Mouse (Mus musculus): ENCODE results near the gene Dph5. TPM values are rescaled to one million over a fixed set of nuclear protein-coding genes. Genes with fewer than 3 reads are reported as not detected.
A peak's percentile ranks its signal among the peaks of the same experiment; 100 is the strongest.
"Not testable (repeated sequence)": the region's sequence is repeated elsewhere in the genome, so short reads cannot be mapped to it uniquely, and the experiment has no call there.

The Dph5 gene
- 10 to 100 TPM; 13.5 to 14.0 (median 13.9) TPM for total RNA-seq (2022)

GRCm38 (mm10) chr3:115887427-115888309, at the start of gene Dph5:
Gene Dph5 (plus strand): TSS chr3:115887837.
- DNase-seq (ENCODE audit: low spot score in 2 of 2), result peak; percentile 91 to 93

GRCm38 (mm10) chr3:115844566-115844965, 43.1 kb upstream of the Dph5 start:
- peak in 1 of 2 experiments; percentile 47 for DNase-seq (ENCODE audit: low spot score in 2 of 2)

- DNase-seq (ENCODE audit: low spot score in 2 of 2), result no peak
Observed at GRCm38 (mm10) chr3:115845032-115845618, 42.5 kb upstream of the Dph5 start.

- peak in 1 of 2 experiments; percentile 15 for DNase-seq (ENCODE audit: low spot score in 2 of 2)
Observed at GRCm38 (mm10) chr3:115845724-115846123, 41.9 kb upstream of the Dph5 start.

- no peak for DNase-seq (ENCODE audit: low spot score in 2 of 2)
Observed at GRCm38 (mm10) chr3:115846153-115846552, 41.5 kb upstream of the Dph5 start.

GRCm38 (mm10) chr3:115848686-115849480, 38.8 kb upstream of the Dph5 start:
- DNase-seq (ENCODE audit: low spot score in 2 of 2), result no peak

GRCm38 (mm10) chr3:115850946-115851345, 36.7 kb upstream of the Dph5 start:
- no peak for DNase-seq (ENCODE audit: low spot score in 2 of 2)

GRCm38 (mm10) chr3:115854672-115855191, 32.9 kb upstream of the Dph5 start:
- no peak for DNase-seq (ENCODE audit: low spot score in 2 of 2)

- DNase-seq (ENCODE audit: low spot score in 2 of 2), result peak; percentile 14 to 17
Observed at GRCm38 (mm10) chr3:115855576-115855975, 32.1 kb upstream of the Dph5 start.

- peak; percentile 8 to 30 for DNase-seq (ENCODE audit: low spot score in 2 of 2)
Observed at GRCm38 (mm10) chr3:115856484-115857022, 31.1 kb upstream of the Dph5 start.

GRCm38 (mm10) chr3:115857436-115857835, 30.2 kb upstream of the Dph5 start:
- DNase-seq (ENCODE audit: low spot score in 2 of 2), result no peak

GRCm38 (mm10) chr3:115858822-115859221, 28.8 kb upstream of the Dph5 start:
- no peak for DNase-seq (ENCODE audit: low spot score in 2 of 2)

GRCm38 (mm10) chr3:115860780-115861179, 26.9 kb upstream of the Dph5 start:
- not testable (repeated sequence) for DNase-seq (ENCODE audit: low spot score in 2 of 2)

- DNase-seq (ENCODE audit: low spot score in 2 of 2), result no peak
Observed at GRCm38 (mm10) chr3:115863487-115863886, 24.1 kb upstream of the Dph5 start.

- DNase-seq (ENCODE audit: low spot score in 2 of 2), result no peak
Observed at GRCm38 (mm10) chr3:115867150-115867549, 20.5 kb upstream of the Dph5 start.

GRCm38 (mm10) chr3:115867901-115868300, 19.7 kb upstream of the Dph5 start:
- no peak for DNase-seq (ENCODE audit: low spot score in 2 of 2)

GRCm38 (mm10) chr3:115869360-115869759, 18.3 kb upstream of the Dph5 start:
- DNase-seq (ENCODE audit: low spot score in 2 of 2), result no peak

- no peak for DNase-seq (ENCODE audit: low spot score in 2 of 2)
Observed at GRCm38 (mm10) chr3:115875551-115875950, 12.1 kb upstream of the Dph5 start.

- no peak for DNase-seq (ENCODE audit: low spot score in 2 of 2)
Observed at GRCm38 (mm10) chr3:115877133-115877532, 10.5 kb upstream of the Dph5 start.

- no peak for DNase-seq (ENCODE audit: low spot score in 2 of 2)
Observed at GRCm38 (mm10) chr3:115884086-115884485, 3.6 kb upstream of the Dph5 start.

Measured in layer of hippocampus, adult 8-10 months (tissue).